Mouse (Mus musculus) granulocyte monocyte progenitor cell, adult 5-6 weeks (primary cell): Measurements from ENCODE around the gene Hira. TPM values are rescaled to one million over a fixed set of nuclear protein-coding genes. Genes with fewer than 3 reads are reported as not detected.
"Not testable (repeated sequence)": the region's sequence is repeated elsewhere in the genome, so short reads cannot be mapped to it uniquely, and the experiment has no call there.

Experiments
- ATAC-seq: replicated peaks from 2 replicates; pipeline ENCODE4 v1.8.0; 2016; ENCODE audit warnings: mild to moderate bottlenecking, moderate TSS enrichment, inconsistent platforms; ENCODE audit not compliant: poor library complexity, severe bottlenecking
- total RNA-seq, 2 experiments: library from RNA; stranded (forward) in 1 of 2; stranded (reverse) in 1 of 2; fragments of 200-712, 200-1000 nt in 1 of 2; fragments of >200 nt in 1 of 2; fragmentation: Nextera tagmentation in 1 of 2; gene quantifications; 2 replicates each; pipeline ENCODE4 v1.2.3; 2014 to 2017

Hira gene
- total RNA-seq, 2 experiments from 2014 or later = 57.3 to 64.1 TPM

- not testable (repeated sequence) for ATAC-seq
These were observed 130.4 kb downstream of the Hira start for GRCm38 (mm10) chr16:19007186-19007591.

GRCm38 (mm10) chr16:19010710-19011109, 133.9 kb downstream of the Hira start:
- ATAC-seq = no peak

GRCm38 (mm10) chr16:19013550-19013949, 136.7 kb downstream of the Hira start:
- ATAC-seq = no peak

- ATAC-seq = no peak
These were observed 137.8 kb downstream of the Hira start for GRCm38 (mm10) chr16:19014650-19015049.

Other genes with a start within 250 kb of the Hira start
- not detected in 2 replicates for gene Sept5, start 247.1 kb upstream of the Hira start, total RNA-seq (2014; fragmentation: Nextera tagmentation)
- gene Sept5, start 247.1 kb upstream of the Hira start, total RNA-seq (2017) = 1.8 and 2.6 TPM in 2 replicates
- not detected in 2 replicates for gene Cldn5, start 100.2 kb upstream of the Hira start, total RNA-seq (2014; fragmentation: Nextera tagmentation)
- not detected in 2 replicates for gene Cldn5, start 100.2 kb upstream of the Hira start, total RNA-seq (2017)
- 56.5 and 56.9 TPM in 2 replicates for gene Ufd1, start 65.3 kb upstream of the Hira start, total RNA-seq (2014; fragmentation: Nextera tagmentation)
- 48.3 and 61.8 TPM in 2 replicates for gene Ufd1, start 65.3 kb upstream of the Hira start, total RNA-seq (2017)
- 73.9 and 90.3 TPM in 2 replicates for gene Cdc45, start 65.0 kb upstream of the Hira start, total RNA-seq (2014; fragmentation: Nextera tagmentation)
- gene Cdc45, start 65.0 kb upstream of the Hira start, total RNA-seq (2017) = 96.0 and 110 TPM in 2 replicates
- 14.4 and 20.7 TPM in 2 replicates for gene 2510002D24Rik, start 40.5 kb upstream of the Hira start, total RNA-seq (2014; fragmentation: Nextera tagmentation)
- 22.0 and 25.5 TPM in 2 replicates for gene 2510002D24Rik, start 40.5 kb upstream of the Hira start, total RNA-seq (2017)
- 2.4 and 12.6 TPM in 2 replicates for gene Gm28539, start 40.5 kb upstream of the Hira start, total RNA-seq (2014; fragmentation: Nextera tagmentation)
- 2.9 TPM in 1 of 2 replicates, not detected in the other for gene Gm28539, start 40.5 kb upstream of the Hira start, total RNA-seq (2017)
- 93.8 and 116 TPM in 2 replicates for gene Mrpl40, start 175 bp upstream of the Hira start, total RNA-seq (2014; fragmentation: Nextera tagmentation)
- gene Mrpl40, start 175 bp upstream of the Hira start, total RNA-seq (2017) = 115 and 127 TPM in 2 replicates